Mouse (Mus musculus): ENCODE results near the gene Usp1. TPM values are rescaled to one million over a fixed set of nuclear protein-coding genes. Genes with fewer than 3 reads are reported as not detected.
"Not testable (repeated sequence)": the region's sequence is repeated elsewhere in the genome, so short reads cannot be mapped to it uniquely, and the experiment has no call there.

Usp1 gene
- total RNA-seq, 2 experiments from 2014 or later, result 37.8 to 42.9 TPM

DNA sequence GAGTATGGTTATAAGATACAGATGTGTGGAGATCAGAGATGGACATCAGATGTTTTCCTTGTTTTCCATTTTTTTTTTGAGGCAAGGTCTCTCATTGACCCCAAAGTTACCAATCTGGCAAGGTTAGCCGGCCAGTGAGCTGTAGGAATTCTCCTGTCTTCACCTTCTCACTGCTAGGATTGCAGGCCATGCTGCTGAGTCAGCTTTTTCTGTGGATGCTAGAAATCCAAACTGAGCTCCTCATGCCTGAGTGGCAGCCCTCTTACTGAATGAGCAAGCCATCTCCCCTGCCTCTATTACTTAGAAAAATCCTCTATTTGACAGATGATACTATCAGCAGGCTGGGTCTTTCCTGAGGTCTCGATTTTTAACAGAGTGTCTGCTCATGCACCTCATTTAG lies 55.1 kb downstream of the Usp1 start:
- DNase-seq, result no peak

DNA sequence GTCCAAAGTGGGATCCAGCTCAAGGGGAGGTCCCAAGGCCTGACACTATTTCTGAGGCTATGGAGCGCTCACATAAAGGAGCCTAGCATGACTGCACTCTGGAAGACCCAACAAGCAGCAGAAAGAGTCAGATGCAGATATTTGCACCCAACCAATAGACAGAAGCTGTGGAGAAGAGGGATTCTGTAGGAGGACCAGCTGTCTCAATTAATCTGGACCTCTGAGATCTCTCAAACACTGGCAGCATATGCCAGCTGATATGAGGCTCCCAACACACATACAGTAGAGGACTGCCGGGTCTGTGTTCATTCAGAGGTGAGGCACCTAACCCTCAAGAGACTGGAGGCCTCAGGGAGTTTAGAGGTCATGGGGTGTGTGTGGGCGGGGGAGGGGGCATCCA lies 56.4 kb downstream of the Usp1 start:
- not testable (repeated sequence) for DNase-seq

- no peak for DNase-seq
Measured at GRCm38 (mm10) chr4:98984701-98985100, 61.1 kb downstream of the Usp1 start.

Other genes starting within 250 kb of the Usp1 start
- not detected for gene L1td1, start 197.1 kb upstream of the Usp1 start, total RNA-seq (2021)
- gene Kank4, start 106.3 kb upstream of the Usp1 start, total RNA-seq (2021), result 1 to 10 TPM; 3.0 TPM
- gene I0C0044D17Rik, start 100.0 kb upstream of the Usp1 start, total RNA-seq (2021), result not detected
- 10 to 100 TPM; 26.0 to 61.7 TPM for gene Angptl3, start 107.1 kb downstream of the Usp1 start, total RNA-seq (2021)
- 10 to 100 TPM; 34.5 to 48.6 TPM for gene Dock7, start 197.1 kb downstream of the Usp1 start, total RNA-seq (2021)

Measured in adrenal gland, postnatal 10 days (tissue).